Mouse (Mus musculus): ENCODE data around the gene Arhgap42. TPM values are rescaled to one million over a fixed set of nuclear protein-coding genes. Genes with fewer than 3 reads are reported as not detected.

Arhgap42 gene
- polyA plus RNA-seq, 1 experiment from 2014 or later: 23.4 TPM

- ATAC-seq: no peak
- Histone ChIP-seq H3K27me3 (replicated peaks; ENCODE audit: control insufficient read depth, insufficient read depth, low read length) (no peaks in the 10 kb centered on the region), H3K36me3 (ENCODE audit: control insufficient read depth, insufficient read depth) (no peaks in the 10 kb centered on the region), H3K4me2 (replicated peaks; ENCODE audit: low read depth) (no peak overlapping the region), H3K9me3 (ENCODE audit: control insufficient read depth) (no peaks in the 10 kb centered on the region), H3K4me3 (ENCODE audit: low read depth, low read length) (no peak overlapping the region), H3K9ac (ENCODE audit: low read depth, low read length) (no peak overlapping the region), H3K27ac (ENCODE audit: low read depth, low read length) (no peak overlapping the region), H3K4me1 (replicated peaks; ENCODE audit: control insufficient read depth, insufficient read depth, low read length) (no peaks in the 10 kb centered on the region)
- peak; percentile 31; the same call in 1 of the 2 replicates for TF ChIP-seq CTCF (IDR thresholded peaks at IDR 0.05; ENCODE audit: low read depth)
Observed at GRCm38 (mm10) chr9:9214296-9214695, 24.6 kb downstream of the Arhgap42 start.

GRCm38 (mm10) chr9:9211411-9212087, 27.4 kb downstream of the Arhgap42 start:
- Histone ChIP-seq H3K36me3 (ENCODE audit: control insufficient read depth, insufficient read depth) (no peaks in the 10 kb centered on the region), H3K9me3 (ENCODE audit: control insufficient read depth) (no peaks in the 10 kb centered on the region), H3K4me2 (replicated peaks; ENCODE audit: low read depth) (no peak overlapping the region), H3K27ac (ENCODE audit: low read depth, low read length) (no peak overlapping the region), H3K9ac (ENCODE audit: low read depth, low read length) (no peak overlapping the region), H3K27me3 (replicated peaks; ENCODE audit: control insufficient read depth, insufficient read depth, low read length) (no peaks in the 10 kb centered on the region), H3K4me3 (ENCODE audit: low read depth, low read length) (no peak overlapping the region), H3K4me1 (replicated peaks; ENCODE audit: control insufficient read depth, insufficient read depth, low read length) (peaks cover 7% of the 10 kb centered on the region; the same call in 1 of the 2 replicates)
- ATAC-seq: 0 out of 2 replicates have a peak, but pooled peaks have one; percentile 49
- no peak for TF ChIP-seq CTCF (IDR thresholded peaks at IDR 0.05; ENCODE audit: low read depth)
- WGBS: 65% methylated on average over 3 of the region's 3 CpGs

- no peak for ATAC-seq
- no peak overlapping the region for H3K4me2 ChIP-seq (replicated peaks; ENCODE audit: low read depth)
- peaks cover 7% of the 10 kb centered on the region; the same call in 1 of the 2 replicates for H3K4me1 ChIP-seq (replicated peaks; ENCODE audit: control insufficient read depth, insufficient read depth, low read length)
- H3K4me3 ChIP-seq (ENCODE audit: low read depth, low read length): no peak overlapping the region
- no peak for TF ChIP-seq CTCF (IDR thresholded peaks at IDR 0.05; ENCODE audit: low read depth)
- no peak overlapping the region for H3K27ac ChIP-seq (ENCODE audit: low read depth, low read length)
- H3K9ac ChIP-seq (ENCODE audit: low read depth, low read length): no peak overlapping the region
- H3K27me3 ChIP-seq (replicated peaks; ENCODE audit: control insufficient read depth, insufficient read depth, low read length): no peaks in the 10 kb centered on the region
- H3K9me3 ChIP-seq (ENCODE audit: control insufficient read depth): no peaks in the 10 kb centered on the region
- WGBS: 88% methylated on average over 2 of the region's 2 CpGs
- H3K36me3 ChIP-seq (ENCODE audit: control insufficient read depth, insufficient read depth): no peaks in the 10 kb centered on the region
Observed at GRCm38 (mm10) chr9:9210464-9210863, 28.4 kb downstream of the Arhgap42 start.

DNA sequence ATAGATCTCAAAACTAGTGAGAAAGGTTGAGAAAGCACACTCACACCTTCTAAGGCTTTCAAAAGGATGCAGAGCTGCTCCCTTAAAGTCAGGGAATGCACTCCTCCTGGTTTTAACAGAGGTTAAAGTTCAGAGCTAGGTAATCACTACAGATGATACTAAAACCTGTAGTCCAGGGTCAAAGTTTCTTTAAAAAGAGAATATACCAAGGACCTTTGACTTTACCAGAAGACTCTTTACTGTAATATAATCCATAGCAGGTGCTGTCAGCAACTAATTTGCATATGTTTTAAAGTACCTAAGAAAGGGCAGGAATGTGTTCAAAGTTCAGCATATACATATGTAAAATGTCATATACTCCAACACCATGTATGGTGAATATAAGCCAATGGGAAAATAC, 30.7 kb downstream of the Arhgap42 start:
- peak; percentile 76 for ATAC-seq
- no peak for TF ChIP-seq CTCF (IDR thresholded peaks at IDR 0.05; ENCODE audit: low read depth)
- Histone ChIP-seq H3K27me3 (replicated peaks; ENCODE audit: control insufficient read depth, insufficient read depth, low read length) (no peaks in the 10 kb centered on the region), H3K4me1 (replicated peaks; ENCODE audit: control insufficient read depth, insufficient read depth, low read length) (peaks cover 7% of the 10 kb centered on the region; the same call in 1 of the 2 replicates), H3K4me2 (replicated peaks; ENCODE audit: low read depth) (no peak overlapping the region), H3K9me3 (ENCODE audit: control insufficient read depth) (no peaks in the 10 kb centered on the region), H3K9ac (ENCODE audit: low read depth, low read length) (no peak overlapping the region), H3K27ac (ENCODE audit: low read depth, low read length) (peak overlapping the region; percentile 12; the same call in 1 of the 2 replicates), H3K36me3 (ENCODE audit: control insufficient read depth, insufficient read depth) (no peaks in the 10 kb centered on the region), H3K4me3 (ENCODE audit: low read depth, low read length) (no peak overlapping the region)

GRCm38 (mm10) chr9:9207251-9207650, 31.6 kb downstream of the Arhgap42 start:
- no peak for ATAC-seq
- Histone ChIP-seq H3K36me3 (ENCODE audit: control insufficient read depth, insufficient read depth) (no peaks in the 10 kb centered on the region), H3K27me3 (replicated peaks; ENCODE audit: control insufficient read depth, insufficient read depth, low read length) (no peaks in the 10 kb centered on the region), H3K4me1 (replicated peaks; ENCODE audit: control insufficient read depth, insufficient read depth, low read length) (peaks cover 7% of the 10 kb centered on the region; the same call in 1 of the 2 replicates), H3K27ac (ENCODE audit: low read depth, low read length) (no peak overlapping the region), H3K9ac (ENCODE audit: low read depth, low read length) (no peak overlapping the region), H3K9me3 (ENCODE audit: control insufficient read depth) (no peaks in the 10 kb centered on the region), H3K4me3 (ENCODE audit: low read depth, low read length) (no peak overlapping the region), H3K4me2 (replicated peaks; ENCODE audit: low read depth) (no peak overlapping the region)
- TF ChIP-seq CTCF (IDR thresholded peaks at IDR 0.05; ENCODE audit: low read depth): no peak
- 66% methylated on average over 4 of the region's 4 CpGs for WGBS

DNA sequence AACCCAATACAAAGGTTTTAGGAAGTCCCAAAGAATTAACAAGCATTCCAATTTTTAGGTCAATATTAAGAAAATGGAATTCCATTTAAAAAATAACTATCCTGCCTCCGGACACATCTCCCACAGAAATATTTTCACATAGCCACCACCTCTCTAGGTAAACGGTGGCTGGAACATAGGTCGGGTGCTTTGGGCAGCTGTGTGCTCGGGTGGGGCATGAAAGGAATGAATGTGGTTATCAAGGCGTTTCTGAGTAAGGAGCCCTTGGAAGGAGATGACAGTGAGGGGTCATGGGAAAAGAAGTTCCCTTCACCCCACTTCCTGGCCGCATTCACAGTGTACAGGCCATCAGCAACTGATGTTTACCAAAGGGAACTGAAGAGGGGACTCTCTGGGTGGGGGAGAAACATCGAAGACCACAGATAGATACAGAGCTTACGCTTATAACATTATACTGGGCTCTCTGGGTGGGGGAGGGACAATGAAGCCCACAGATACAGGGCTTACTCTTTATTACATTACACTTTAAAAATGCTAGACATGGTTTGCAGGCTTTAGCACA, 38.0 kb downstream of the Arhgap42 start:
- H3K36me3 ChIP-seq (ENCODE audit: control insufficient read depth, insufficient read depth): no peaks in the 10 kb centered on the region
- no peaks in the 10 kb centered on the region; the same call in 1 of the 2 replicates for H3K4me1 ChIP-seq (replicated peaks; ENCODE audit: control insufficient read depth, insufficient read depth, low read length)
- H3K9ac ChIP-seq (ENCODE audit: low read depth, low read length): no peak overlapping the region
- no peak overlapping the region for H3K4me2 ChIP-seq (replicated peaks; ENCODE audit: low read depth)
- H3K9me3 ChIP-seq (ENCODE audit: control insufficient read depth): no peaks in the 10 kb centered on the region
- no peak overlapping the region for H3K27ac ChIP-seq (ENCODE audit: low read depth, low read length)
- TF ChIP-seq CTCF (IDR thresholded peaks at IDR 0.05; ENCODE audit: low read depth): no peak
- no peaks in the 10 kb centered on the region for H3K27me3 ChIP-seq (replicated peaks; ENCODE audit: control insufficient read depth, insufficient read depth, low read length)
- WGBS: 38% methylated on average over 8 of the region's 8 CpGs
- no peak overlapping the region for H3K4me3 ChIP-seq (ENCODE audit: low read depth, low read length)
- ATAC-seq: no peak

Data from intestine, postnatal 0 days (tissue).